Mouse (Mus musculus) embryonic facial prominence, embryonic 15.5 days (tissue): ENCODE measurements around the gene Tnfaip8l1. TPM values are rescaled to one million over a fixed set of nuclear protein-coding genes. Genes with fewer than 3 reads are reported as not detected.

Experiments
- ATAC-seq: fragments of 200-750 bp; cut with Nextera tagmentation; 2 replicates; pipeline ENCODE4 v1.8.0; 2017; ENCODE audit warnings: low read depth, moderate TSS enrichment; ENCODE audit not compliant: insufficient number of reproducible peaks, low FRiP score, low TSS enrichment
- H3K27ac ChIP-seq: fragments of 300-500 bp; sonication (generic); replicated peaks from 2 replicates; pipeline ENCODE4 v1.5.1; 2015; ENCODE audit warnings: mild to moderate bottlenecking, inconsistent platforms
- H3K27me3 ChIP-seq: fragments of 300-500 bp; sonication (generic); 2 replicates; pipeline ENCODE4 v1.6.1; 2015; ENCODE audit warnings: inconsistent platforms
- H3K36me3 ChIP-seq: fragments of 300-500 bp; sonication (generic); 2 replicates; pipeline ENCODE4 v1.6.1; 2015; ENCODE audit warnings: mild to moderate bottlenecking, inconsistent platforms
- H3K4me1 ChIP-seq: fragments of 300-500 bp; sonication (generic); 2 replicates; pipeline ENCODE4 v1.6.1; 2015; ENCODE audit warnings: inconsistent platforms
- H3K4me2 ChIP-seq: fragments of 300-500 bp; sonication (generic); replicated peaks from 2 replicates; pipeline ENCODE4 v1.6.1; 2015; ENCODE audit warnings: mild to moderate bottlenecking, inconsistent platforms
- H3K4me3 ChIP-seq: fragments of 300-500 bp; sonication (generic); replicated peaks from 2 replicates; pipeline ENCODE4 v1.5.1; 2015; ENCODE audit warnings: mild to moderate bottlenecking, inconsistent platforms
- H3K9ac ChIP-seq: fragments of 300-500 bp; sonication (generic); 2 replicates; pipeline ENCODE4 v1.6.1; 2015; ENCODE audit warnings: inconsistent platforms
- H3K9me3 ChIP-seq: fragments of 300-500 bp; sonication (generic); replicated peaks from 2 replicates; pipeline ENCODE4 v1.6.1; 2016; ENCODE audit warnings: inconsistent platforms
- WGBS: fragments of 180-500 bp; shearing (Covaris S2); methylation state at CpG from one replicate; pipeline ENCODE4 v1.1.7; 2015; 5-methylcytosine and 5-hydroxymethylcytosine counted together
- polyA plus RNA-seq: library from polyadenylated mRNA; unstranded; fragments of >200 nt; fragmentation: Nextera tagmentation; extraction: Ambion mirVana; gene quantifications from 2 replicates; pipeline ENCODE4 v1.2.1, GENCODE M21; 2015

The Tnfaip8l1 gene
- 13.9 and 14.5 TPM in 2 replicates for polyA plus RNA-seq

DNA sequence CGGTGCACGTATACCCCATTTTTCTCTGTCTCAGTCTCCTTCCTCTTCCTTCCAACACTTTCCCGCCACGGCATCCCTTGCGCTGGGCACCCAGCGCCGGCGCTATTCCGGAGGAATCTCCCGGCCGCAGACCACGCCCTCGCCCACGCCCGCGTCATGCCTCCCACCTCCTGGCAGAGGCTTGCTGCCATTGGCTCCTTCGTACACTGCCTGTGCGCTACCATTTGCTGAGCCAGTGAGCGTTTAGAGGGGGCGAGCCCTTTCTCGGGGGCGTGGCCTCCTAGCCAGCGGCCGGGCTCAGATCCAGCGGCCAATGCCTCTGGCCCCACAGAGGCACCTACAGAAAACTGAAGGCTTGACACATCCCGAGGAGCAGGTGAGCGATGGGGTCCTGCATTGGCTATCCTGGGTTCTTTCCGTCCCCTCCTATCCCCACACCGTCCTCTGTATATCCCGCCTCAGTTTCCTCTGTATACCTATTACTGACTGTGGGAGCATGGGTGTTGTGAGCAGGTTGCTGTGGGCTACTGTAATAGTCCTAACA, at the start of gene Tnfaip8l1:
TSS of gene Tnfaip8l1 (plus strand) at position 247 of the 544 bp plus-strand sequence.
- peaks cover 25% of the 10 kb centered on the region for H3K4me1 ChIP-seq
- peak within 1 kb of the TSS; percentile 83 for H3K4me2 ChIP-seq
- ATAC-seq, result peak; percentile 96
- WGBS, result under 1% methylated on average over 30 of the region's 30 CpGs
- H3K36me3 ChIP-seq, result no peaks in the 10 kb centered on the region
- no peaks in the 10 kb centered on the region for H3K9me3 ChIP-seq
- H3K4me3 ChIP-seq, result peak within 1 kb of the TSS; percentile 55
- peak within 1 kb of the TSS; percentile 17; the same call in 1 of the 2 replicates for H3K27ac ChIP-seq
- H3K27me3 ChIP-seq, result peaks cover 15% of the 10 kb centered on the region
- peak within 1 kb of the TSS; percentile 40 for H3K9ac ChIP-seq

DNA sequence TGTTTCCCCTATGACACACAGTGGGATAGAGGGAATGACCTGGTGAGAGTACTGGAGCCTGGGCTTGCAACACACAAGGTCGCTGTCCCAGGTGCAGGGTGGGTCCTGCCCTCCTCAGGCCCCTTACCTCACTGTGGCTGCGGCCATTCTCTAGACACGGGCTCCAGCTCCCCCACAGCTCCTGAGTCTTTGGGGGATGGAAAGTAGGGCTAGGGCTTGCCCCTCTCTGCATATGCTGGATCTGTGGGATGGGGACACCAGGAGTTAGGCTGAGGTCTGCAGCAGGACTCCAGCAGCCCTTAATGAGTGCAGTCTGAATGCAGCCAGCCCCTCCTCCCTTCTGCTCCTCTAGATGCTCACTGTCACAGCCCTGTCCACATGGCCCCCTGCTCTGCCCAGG, 49.5 kb upstream of the Tnfaip8l1 start:
- 72% methylated on average over 3 of the region's 3 CpGs for WGBS
- ATAC-seq, result no peak
- Histone ChIP-seq H3K9ac (no peak overlapping the region), H3K4me1 (peaks cover 7% of the 10 kb centered on the region), H3K4me3 (no peak overlapping the region), H3K27ac (no peak overlapping the region), H3K4me2 (no peak overlapping the region), H3K36me3 (no peaks in the 10 kb centered on the region), H3K27me3 (peaks cover 20% of the 10 kb centered on the region), H3K9me3 (no peaks in the 10 kb centered on the region)

DNA sequence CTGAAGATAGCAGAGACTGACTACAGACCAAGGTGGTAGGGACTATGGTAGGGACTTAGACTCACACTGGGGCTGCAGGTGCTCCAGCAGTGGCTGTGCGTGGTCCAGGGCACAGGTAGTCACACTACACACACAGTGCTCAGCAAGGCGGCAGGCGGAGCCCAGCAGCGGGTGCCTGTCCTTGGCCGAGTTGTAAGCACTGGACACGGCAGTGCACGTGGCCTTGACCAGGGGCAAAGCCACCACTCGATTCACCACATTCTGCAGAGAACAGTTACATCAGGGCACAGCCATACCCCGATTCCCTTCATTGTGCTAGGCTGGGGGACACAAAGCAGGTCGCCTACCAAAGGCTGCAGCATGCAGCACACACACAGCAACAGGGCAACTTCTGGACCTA, 46.1 kb upstream of the Tnfaip8l1 start:
- no peak for ATAC-seq
- peaks cover 52% of the 10 kb centered on the region for H3K27me3 ChIP-seq

DNA sequence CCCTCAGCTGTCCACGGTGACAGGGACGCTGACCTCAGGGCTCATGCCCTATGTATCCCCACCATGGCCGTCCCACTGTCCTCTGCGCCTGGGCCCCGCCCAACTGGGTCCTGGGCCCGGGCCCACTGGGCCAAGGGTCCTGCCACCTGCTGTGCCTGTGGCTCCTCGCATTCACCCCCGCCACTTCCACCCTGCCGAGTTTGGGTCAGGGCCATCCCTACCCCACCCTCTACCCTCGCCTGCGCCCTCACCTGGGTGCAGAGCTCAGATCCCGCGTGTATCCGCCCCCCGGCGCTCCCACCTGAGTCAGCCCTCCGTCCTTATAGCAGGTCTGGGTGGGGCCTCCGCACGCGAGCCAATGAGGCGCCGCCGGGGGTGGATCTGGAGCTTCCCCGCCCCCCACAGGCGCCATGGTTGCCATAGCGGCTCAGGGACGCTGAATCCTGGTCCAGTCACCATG, 45.0 kb upstream of the Tnfaip8l1 start, which contains the start of gene Plin5:
TSS of gene Plin5 (minus strand) at position 346 of the 460 bp plus-strand sequence.
- 0 out of 2 replicates have a peak, but pooled peaks have one; percentile 16 for ATAC-seq
- Histone ChIP-seq H3K27me3 (peaks cover 63% of the 10 kb centered on the region), H3K9ac (no peak within 1 kb of the TSS), H3K9me3 (peaks cover 2% of the 10 kb centered on the region), H3K4me3 (peak within 1 kb of the TSS; percentile 26), H3K4me2 (peak within 1 kb of the TSS; percentile 52), H3K4me1 (peaks cover 17% of the 10 kb centered on the region), H3K36me3 (no peaks in the 10 kb centered on the region), H3K27ac (no peak within 1 kb of the TSS)
- 3% methylated on average over 27 of the region's 27 CpGs for WGBS

More for the DNA sequence above, 46.1 kb upstream of the Tnfaip8l1 start:
- Histone ChIP-seq H3K9me3 (no peaks in the 10 kb centered on the region), H3K9ac (no peak overlapping the region), H3K36me3 (no peaks in the 10 kb centered on the region), H3K4me2 (no peak overlapping the region), H3K27ac (no peak overlapping the region), H3K4me1 (peaks cover 17% of the 10 kb centered on the region), H3K4me3 (no peak overlapping the region)
- 74% methylated on average over 10 of the region's 10 CpGs for WGBS

DNA sequence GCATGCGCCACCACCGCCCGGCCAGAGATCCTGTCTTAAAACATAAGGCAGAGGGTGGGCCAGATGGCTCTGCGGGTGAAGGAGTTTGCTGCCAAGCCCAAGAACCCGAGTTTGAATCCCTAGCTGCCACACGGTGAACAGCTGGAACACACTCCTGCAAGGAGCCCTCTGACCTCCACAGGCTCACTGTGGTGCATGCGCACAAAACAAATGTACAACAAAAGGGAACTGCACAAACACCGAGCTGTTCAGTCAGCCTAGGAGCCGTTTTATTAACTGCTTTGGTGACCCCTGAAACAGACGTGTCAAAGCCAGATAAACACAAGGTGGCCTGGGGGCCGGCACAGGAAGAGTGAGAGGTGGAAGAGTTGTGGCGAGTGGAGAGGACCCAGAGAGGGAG, 42.8 kb upstream of the Tnfaip8l1 start:
- Histone ChIP-seq H3K4me1 (peaks cover 24% of the 10 kb centered on the region), H3K27me3 (peaks cover 84% of the 10 kb centered on the region), H3K27ac (no peak overlapping the region), H3K9me3 (peaks cover 10% of the 10 kb centered on the region), H3K4me3 (no peak overlapping the region), H3K4me2 (no peak overlapping the region), H3K36me3 (no peaks in the 10 kb centered on the region), H3K9ac (no peak overlapping the region)
- WGBS, result 47% methylated on average over 12 of the region's 12 CpGs
- no peak for ATAC-seq

DNA sequence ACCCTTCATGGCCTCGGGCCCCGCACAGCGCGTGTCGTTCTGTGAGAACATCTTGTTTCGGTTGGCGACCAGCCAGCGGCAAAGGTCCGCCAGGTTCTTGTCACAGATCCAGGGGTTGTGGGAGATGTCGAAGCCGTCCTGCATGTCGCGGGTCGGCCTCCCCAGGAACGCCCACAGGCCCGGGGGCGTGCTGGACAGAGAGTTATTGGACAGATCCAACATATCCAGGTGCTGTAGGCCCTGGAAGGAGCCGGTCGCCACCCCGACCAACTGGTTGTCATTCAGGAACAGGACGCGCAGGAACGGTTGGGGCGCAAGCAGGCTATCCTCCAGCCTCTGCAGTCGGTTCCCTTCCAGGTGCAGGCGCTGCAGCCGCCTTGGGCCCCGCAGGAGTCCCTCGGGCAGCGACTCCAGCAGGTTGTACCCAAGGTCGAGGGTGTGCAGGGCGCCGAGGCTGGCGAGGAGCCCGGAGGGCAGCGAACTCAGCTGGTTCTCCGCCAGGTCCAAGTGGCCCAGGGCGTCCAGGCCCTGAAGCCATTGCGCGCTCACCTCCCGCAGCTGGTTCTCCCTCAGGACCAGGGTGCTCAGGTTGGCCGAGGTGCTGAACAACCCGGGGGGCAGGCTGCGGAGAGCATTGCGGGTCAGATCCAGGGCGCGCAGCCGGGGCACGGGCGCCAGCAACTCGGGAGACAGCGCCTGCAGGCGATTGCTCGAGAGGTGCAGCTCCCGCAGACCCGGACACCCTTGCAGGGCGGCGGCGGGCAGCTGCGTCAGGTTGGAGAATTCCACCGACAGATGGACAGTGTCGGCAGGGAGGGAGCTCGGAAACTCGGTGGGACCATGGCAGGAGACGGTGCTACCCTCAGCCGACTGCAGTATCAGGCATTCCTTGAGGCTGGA, 42.0 kb upstream of the Tnfaip8l1 start:
- Histone ChIP-seq H3K9me3 (peaks cover 10% of the 10 kb centered on the region), H3K9ac (no peak overlapping the region), H3K4me1 (peaks cover 28% of the 10 kb centered on the region), H3K4me3 (peak overlapping the region; percentile 4), H3K27ac (no peak overlapping the region), H3K36me3 (no peaks in the 10 kb centered on the region), H3K4me2 (0 out of 2 replicates have a peak overlapping the region, but pooled peaks have one; percentile 17), H3K27me3 (peaks cover 87% of the 10 kb centered on the region)
- 5% methylated on average over 66 of the region's 66 CpGs for WGBS
- ATAC-seq, result no peak

DNA sequence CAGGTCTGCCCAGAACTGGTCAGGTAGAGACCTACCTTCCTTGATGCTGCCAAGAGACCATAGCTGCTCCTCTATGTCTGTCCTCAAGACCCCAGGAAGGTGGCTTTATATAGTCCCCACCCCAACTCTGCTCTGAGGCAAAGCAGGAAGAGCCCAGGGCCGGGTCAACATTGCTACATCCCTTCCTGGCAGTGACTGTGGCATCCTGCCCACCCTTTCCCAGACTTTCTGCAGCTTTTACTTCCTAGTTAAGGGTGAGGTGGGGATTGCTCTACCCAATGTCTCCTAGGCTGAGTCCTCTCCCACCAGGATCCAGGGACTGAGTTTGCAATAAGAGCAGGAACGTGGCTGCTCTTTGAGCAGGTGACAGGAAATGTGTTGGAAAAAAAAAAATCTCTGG, 40.5 kb upstream of the Tnfaip8l1 start, which contains the start of gene Lrg1:
TSS of gene Lrg1 (minus strand) at position 176 of the 400 bp plus-strand sequence.
- ATAC-seq, result no peak
- Histone ChIP-seq H3K9ac (no peak within 1 kb of the TSS), H3K4me1 (peaks cover 28% of the 10 kb centered on the region), H3K27ac (no peak within 1 kb of the TSS), H3K4me3 (no peak within 1 kb of the TSS), H3K36me3 (no peaks in the 10 kb centered on the region), H3K27me3 (peaks cover 75% of the 10 kb centered on the region), H3K9me3 (peaks cover 10% of the 10 kb centered on the region), H3K4me2 (no peak within 1 kb of the TSS)
- WGBS, result 53% methylated on average over 2 of the region's 2 CpGs

DNA sequence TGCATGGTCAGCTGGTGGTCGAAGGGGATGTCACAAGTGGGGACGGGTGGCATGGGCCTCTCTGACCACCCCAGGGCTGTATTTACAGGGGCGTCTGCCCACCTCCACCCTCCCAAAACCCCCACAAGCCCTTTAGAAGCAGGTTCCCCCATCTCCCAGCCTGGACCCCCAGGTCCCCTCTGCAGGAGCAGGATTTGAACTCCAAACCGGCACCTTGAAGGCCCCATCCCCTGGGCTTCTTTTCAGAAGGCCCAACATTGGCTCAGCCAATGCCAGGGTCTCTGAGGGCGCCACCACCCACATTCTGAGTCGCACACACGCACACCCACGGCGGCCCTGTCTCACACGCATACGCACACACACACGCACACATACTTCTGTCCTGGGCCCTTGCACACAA, 39.1 kb upstream of the Tnfaip8l1 start:
- H3K4me1 ChIP-seq, result peaks cover 21% of the 10 kb centered on the region
- H3K4me3 ChIP-seq, result no peak overlapping the region
- peaks cover 66% of the 10 kb centered on the region for H3K27me3 ChIP-seq
- no peak for ATAC-seq
- WGBS, result 89% methylated on average over 12 of the region's 12 CpGs
- H3K27ac ChIP-seq, result no peak overlapping the region
- no peak overlapping the region for H3K9ac ChIP-seq
- H3K9me3 ChIP-seq, result peaks cover 10% of the 10 kb centered on the region
- H3K36me3 ChIP-seq, result no peaks in the 10 kb centered on the region
- no peak overlapping the region for H3K4me2 ChIP-seq

DNA sequence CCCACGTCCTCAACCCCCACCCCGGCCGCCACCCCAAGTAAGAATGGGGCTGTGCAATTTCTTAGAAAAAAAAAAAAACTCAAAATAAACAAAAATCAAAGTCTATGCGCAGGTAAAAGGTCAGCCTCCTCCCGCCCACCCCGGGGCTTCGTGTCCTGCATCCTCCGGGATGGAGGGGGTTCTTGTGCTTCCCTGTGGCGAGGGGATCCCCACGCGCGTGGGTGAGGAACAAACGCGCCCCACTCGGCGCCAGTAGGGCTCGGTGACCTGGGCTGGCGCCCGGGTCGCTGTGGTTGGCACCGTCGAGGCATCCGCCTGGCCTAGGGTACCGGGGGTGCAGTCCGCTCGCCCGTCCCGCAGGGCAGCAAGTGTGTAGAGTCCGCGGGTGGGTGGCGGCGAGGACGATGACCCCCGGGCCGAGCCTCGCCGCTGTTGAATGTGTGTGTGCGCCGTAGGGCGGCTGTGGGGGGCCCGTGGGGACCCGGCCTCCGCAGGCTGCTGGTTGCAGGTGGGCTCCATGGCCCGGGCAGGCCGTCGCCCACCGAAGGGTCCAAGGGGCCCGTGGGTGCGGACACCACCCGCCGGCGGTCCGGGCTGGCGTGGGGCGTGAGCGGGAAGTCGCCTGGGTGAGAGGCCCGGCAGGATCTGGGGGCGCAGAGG, 38.5 kb upstream of the Tnfaip8l1 start:
- H3K9ac ChIP-seq, result no peak overlapping the region
- H3K27me3 ChIP-seq, result peaks cover 59% of the 10 kb centered on the region
- H3K9me3 ChIP-seq, result peaks cover 10% of the 10 kb centered on the region
- peak overlapping the region; percentile 71 for H3K4me2 ChIP-seq
- no peak overlapping the region for H3K27ac ChIP-seq
- H3K36me3 ChIP-seq, result no peaks in the 10 kb centered on the region
- H3K4me3 ChIP-seq, result peak overlapping the region; percentile 40
- peaks cover 21% of the 10 kb centered on the region for H3K4me1 ChIP-seq
- 53% methylated on average over 59 of the region's 59 CpGs for WGBS
- 0 out of 2 replicates have a peak, but pooled peaks have one; percentile 7 for ATAC-seq

DNA sequence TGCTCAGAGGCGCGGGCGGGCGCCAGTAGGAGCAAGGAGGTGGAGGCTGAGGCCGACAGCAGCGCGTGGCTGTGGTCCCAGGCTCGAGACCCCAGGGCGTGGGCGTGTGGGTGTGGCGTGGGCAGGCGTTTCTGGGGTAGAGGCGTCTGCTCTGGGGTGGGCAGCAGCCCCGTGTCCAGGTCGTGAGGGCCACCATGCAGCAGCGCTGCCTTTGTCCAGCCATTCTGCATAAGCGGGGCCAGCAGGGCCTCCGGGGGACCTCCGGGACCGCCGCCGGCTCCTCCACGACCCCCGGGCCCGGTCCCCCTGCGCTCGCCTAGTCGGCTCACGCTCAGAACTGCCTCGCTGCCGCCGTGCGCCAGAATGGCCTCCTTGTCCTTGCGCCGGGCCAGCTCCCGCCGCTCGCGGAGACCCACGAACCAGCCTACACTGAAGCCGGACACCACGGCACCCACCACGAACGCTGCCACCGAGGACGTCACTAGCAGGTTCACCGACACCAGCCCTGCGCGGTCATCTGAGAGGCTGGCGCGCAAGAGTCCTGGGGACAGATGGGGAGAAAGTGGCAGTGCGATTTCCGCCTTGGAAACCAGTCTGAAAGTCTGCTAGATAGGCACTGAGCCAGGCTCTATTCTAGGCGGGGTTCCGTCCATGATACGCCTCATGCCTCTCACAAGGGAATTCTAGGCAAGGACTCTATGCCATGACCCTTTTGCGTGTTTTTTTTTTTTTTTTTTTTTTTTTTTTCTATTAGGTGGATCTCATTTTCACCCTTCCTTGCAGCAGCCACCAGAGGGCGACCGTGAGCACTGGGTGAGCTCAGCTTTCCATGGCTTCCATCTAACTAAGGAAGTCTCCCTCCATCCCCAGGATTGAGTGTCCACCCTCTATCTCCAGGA, 37.7 kb upstream of the Tnfaip8l1 start:
- peaks cover 51% of the 10 kb centered on the region for H3K27me3 ChIP-seq
- peaks cover 20% of the 10 kb centered on the region for H3K4me1 ChIP-seq
- 0 out of 2 replicates have a peak, but pooled peaks cover 3% of the 10 kb centered on the region for H3K36me3 ChIP-seq
- 18% methylated on average over 53 of the region's 59 CpGs for WGBS
- no peak overlapping the region for H3K27ac ChIP-seq
- H3K9me3 ChIP-seq, result peaks cover 10% of the 10 kb centered on the region
- peak; percentile 31; the same call in 1 of the 2 replicates for ATAC-seq
- peak overlapping the region; percentile 35; the same call in 1 of the 2 replicates for H3K9ac ChIP-seq
- peak overlapping the region; percentile 40 for H3K4me3 ChIP-seq
- peak overlapping the region; percentile 71 for H3K4me2 ChIP-seq
